Mouse (Mus musculus) stomach, embryonic 14.5 days (tissue): ENCODE measurements around the gene Ptprh. TPM values are rescaled to one million over a fixed set of nuclear protein-coding genes. Genes with fewer than 3 reads are reported as not detected.
A peak's percentile ranks its signal among the peaks of the same experiment; 100 is the strongest.

Experiments
- ATAC-seq: fragments of 200-750 bp; cut with Nextera tagmentation; 2 replicates; pipeline ENCODE4 v1.8.0; 2017; ENCODE audit warnings: low read depth, moderate TSS enrichment; ENCODE audit not compliant: insufficient number of reproducible peaks, insufficient read depth, low FRiP score
- H3K27ac ChIP-seq: fragments of 300-500 bp; sonication (generic); 2 replicates; pipeline ENCODE4 v1.5.1; 2014; ENCODE audit warnings: mild to moderate bottlenecking, low read length, moderate library complexity, mixed read lengths
- H3K27me3 ChIP-seq: fragments of 300-500 bp; sonication (generic); 2 replicates; pipeline ENCODE4 v1.6.1; 2014; ENCODE audit warnings: low read length, control low read depth, mixed read lengths; ENCODE audit not compliant: control insufficient read depth, insufficient read depth
- H3K36me3 ChIP-seq: fragments of 300-500 bp; sonication (generic); 2 replicates; pipeline ENCODE4 v1.6.1; 2014; ENCODE audit warnings: mild to moderate bottlenecking, control low read depth, low read length, moderate library complexity, mixed read lengths; ENCODE audit not compliant: control insufficient read depth, insufficient read depth
- H3K4me1 ChIP-seq: fragments of 300-500 bp; sonication (generic); 2 replicates; pipeline ENCODE4 v1.6.1; 2014; ENCODE audit warnings: low read length, control low read depth, mixed read lengths; ENCODE audit not compliant: control insufficient read depth, insufficient read depth
- H3K4me2 ChIP-seq: fragments of 300-500 bp; sonication (generic); replicated peaks from 2 replicates; pipeline ENCODE4 v1.6.1; 2014; ENCODE audit warnings: low read depth, low read length, control low read depth
- H3K4me3 ChIP-seq: fragments of 300-500 bp; sonication (generic); 2 replicates; pipeline ENCODE4 v1.5.1; 2014; ENCODE audit warnings: low read depth, low read length, control low read depth
- H3K9ac ChIP-seq: fragments of 300-500 bp; sonication (generic); replicated peaks from 2 replicates; pipeline ENCODE4 v1.6.1; 2014; ENCODE audit warnings: low read depth, mild to moderate bottlenecking, control low read depth, low read length, moderate library complexity, mixed read lengths
- H3K9me3 ChIP-seq: fragments of 300-500 bp; sonication (generic); 2 replicates; pipeline ENCODE4 v1.6.1; 2016; ENCODE audit warnings: low read depth, low read length, control low read depth; ENCODE audit not compliant: control insufficient read depth
- WGBS: fragments of 180-500 bp; shearing (Covaris S2); extraction: QIAGEN DNeasy Blood & Tissue Kit; methylation state at CpG from one replicate; pipeline ENCODE4 v1.1.7; 2014; 5-methylcytosine and 5-hydroxymethylcytosine counted together
- polyA plus RNA-seq: library from polyadenylated mRNA; unstranded; fragments of >200 nt; fragmentation: Nextera tagmentation; extraction: Ambion mirVana; gene quantifications from 2 replicates; pipeline ENCODE4 v1.2.1, GENCODE M21; 2014

Gene Ptprh
- polyA plus RNA-seq, 1 experiment from 2014 or later: not detected

- Histone ChIP-seq H3K4me1 (peaks cover 9% of the 10 kb centered on the region), H3K36me3 (no peaks in the 10 kb centered on the region), H3K9me3 (no peaks in the 10 kb centered on the region), H3K27me3 (no peaks in the 10 kb centered on the region), H3K4me2 (no peak overlapping the region), H3K4me3 (no peak overlapping the region), H3K27ac (no peak overlapping the region), H3K9ac (no peak overlapping the region)
- no peak for ATAC-seq
- WGBS: 62% methylated on average over 11 of the region's 11 CpGs
These were observed 99.0 kb downstream of the Ptprh start for GRCm38 (mm10) chr7:4504646-4505435.

- H3K36me3 ChIP-seq: no peaks in the 10 kb centered on the region
- no peak overlapping the region for H3K4me3 ChIP-seq
- H3K27me3 ChIP-seq: no peaks in the 10 kb centered on the region
- no peak overlapping the region for H3K9ac ChIP-seq
- 76% methylated on average over 5 of the region's 5 CpGs for WGBS
- no peak overlapping the region for H3K4me2 ChIP-seq
- peaks cover 15% of the 10 kb centered on the region for H3K4me1 ChIP-seq
- no peaks in the 10 kb centered on the region for H3K9me3 ChIP-seq
- no peak for ATAC-seq
- no peak overlapping the region for H3K27ac ChIP-seq
These were observed 100.0 kb downstream of the Ptprh start for GRCm38 (mm10) chr7:4503858-4504257.

GRCm38 (mm10) chr7:4503100-4503499 is 100.7 kb downstream of the Ptprh start:
- ATAC-seq: no peak
- Histone ChIP-seq H3K27me3 (no peaks in the 10 kb centered on the region), H3K36me3 (no peaks in the 10 kb centered on the region), H3K27ac (peak overlapping the region; percentile 16; the same call in 1 of the 2 replicates), H3K4me3 (no peak overlapping the region), H3K9me3 (no peaks in the 10 kb centered on the region), H3K4me2 (no peak overlapping the region), H3K9ac (no peak overlapping the region), H3K4me1 (peaks cover 23% of the 10 kb centered on the region)
- WGBS: 80% methylated on average over 4 of the region's 4 CpGs

DNA sequence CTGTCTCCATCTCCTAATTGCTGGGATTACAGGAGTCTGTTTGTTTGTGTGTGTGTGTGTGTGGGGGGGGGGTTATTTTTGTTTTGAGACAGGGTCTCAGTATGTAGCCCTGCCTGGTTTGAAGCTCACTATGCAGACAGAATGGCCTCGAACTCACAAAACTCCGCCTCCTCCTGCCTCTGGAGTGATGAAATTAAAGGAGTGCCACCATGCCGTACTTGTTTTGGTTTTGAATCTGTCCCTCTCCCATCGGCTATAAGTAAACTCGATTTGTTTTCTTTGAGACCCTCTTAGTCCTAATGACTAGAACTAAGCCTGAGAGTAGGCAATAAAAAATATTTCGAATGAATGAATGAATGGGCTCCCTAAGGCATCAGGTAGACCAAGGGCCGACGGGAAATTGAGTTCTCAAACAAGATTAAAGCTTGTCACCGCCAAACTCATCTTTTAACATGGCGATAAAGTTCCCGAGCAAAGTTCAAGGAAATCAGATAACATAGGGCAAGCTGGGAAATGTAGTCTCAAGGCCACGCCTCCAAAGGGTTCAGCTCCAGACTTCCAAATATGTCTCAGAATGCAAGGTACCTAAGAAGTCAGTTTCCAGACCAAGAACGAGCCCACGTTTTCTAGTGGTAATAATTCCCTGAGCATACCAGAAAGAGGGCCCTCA is 101.3 kb downstream of the Ptprh start:
- Histone ChIP-seq H3K9me3 (no peaks in the 10 kb centered on the region), H3K4me1 (peaks cover 25% of the 10 kb centered on the region), H3K4me2 (peak overlapping the region; percentile 61), H3K36me3 (no peaks in the 10 kb centered on the region), H3K27me3 (no peaks in the 10 kb centered on the region), H3K9ac (peak overlapping the region; percentile 95; the same call in 1 of the 2 replicates), H3K27ac (peak overlapping the region; percentile 93), H3K4me3 (peak overlapping the region; percentile 91)
- WGBS: 9% methylated on average over 14 of the region's 14 CpGs
- ATAC-seq: no peak; the same call in 1 of the 2 replicates

GRCm38 (mm10) chr7:4501558-4502397 is 102.1 kb downstream of the Ptprh start, which contains the start of gene Ppp1r12c:
TSS of gene Ppp1r12c (minus strand) at chr7:4501680.
- Histone ChIP-seq H3K4me1 (peaks cover 25% of the 10 kb centered on the region), H3K9ac (peak within 1 kb of the TSS; percentile 95), H3K27me3 (no peaks in the 10 kb centered on the region), H3K9me3 (no peaks in the 10 kb centered on the region), H3K27ac (peak within 1 kb of the TSS; percentile 93), H3K4me2 (peak within 1 kb of the TSS; percentile 61), H3K36me3 (peaks cover 2% of the 10 kb centered on the region; the same call in 1 of the 2 replicates), H3K4me3 (peak within 1 kb of the TSS; percentile 91)
- peak; percentile 94 for ATAC-seq
- WGBS: 1% methylated on average over 61 of the region's 62 CpGs

DNA sequence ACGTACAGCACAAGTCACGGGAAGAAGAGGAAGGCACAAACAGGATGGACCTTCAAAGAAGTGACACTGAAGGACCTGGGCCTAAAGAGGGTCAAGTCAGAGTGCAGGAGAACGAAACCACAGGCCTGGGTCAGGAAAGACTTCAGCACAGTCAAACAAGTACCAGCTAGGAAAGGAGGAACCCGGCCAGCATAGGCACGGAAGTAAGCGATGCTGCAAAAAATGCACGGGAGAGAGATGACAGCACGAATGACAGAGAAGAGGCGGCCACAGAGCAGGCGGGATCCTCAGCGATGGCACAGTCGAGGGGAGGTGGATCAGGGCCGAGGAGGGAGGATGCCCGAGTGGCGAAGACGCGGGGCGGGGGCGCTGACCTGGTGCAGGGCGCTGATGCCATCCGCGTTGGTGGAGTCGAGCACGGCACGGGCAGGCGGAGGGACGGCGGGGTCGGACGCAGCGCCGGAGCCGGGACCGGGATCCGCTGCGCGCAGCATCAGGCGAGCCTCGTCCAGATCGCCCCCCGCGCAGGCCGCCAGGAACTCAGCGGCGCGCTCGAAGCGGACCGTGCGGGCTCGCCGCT is 102.9 kb downstream of the Ptprh start:
- Histone ChIP-seq H3K27me3 (no peaks in the 10 kb centered on the region), H3K27ac (peak overlapping the region; percentile 93), H3K9ac (peak overlapping the region; percentile 95), H3K36me3 (peaks cover 10% of the 10 kb centered on the region; the same call in 1 of the 2 replicates), H3K4me1 (peaks cover 25% of the 10 kb centered on the region), H3K9me3 (no peaks in the 10 kb centered on the region), H3K4me3 (peak overlapping the region; percentile 91), H3K4me2 (peak overlapping the region; percentile 61)
- peak; percentile 20 for ATAC-seq
- under 1% methylated on average over 33 of the region's 52 CpGs for WGBS

DNA sequence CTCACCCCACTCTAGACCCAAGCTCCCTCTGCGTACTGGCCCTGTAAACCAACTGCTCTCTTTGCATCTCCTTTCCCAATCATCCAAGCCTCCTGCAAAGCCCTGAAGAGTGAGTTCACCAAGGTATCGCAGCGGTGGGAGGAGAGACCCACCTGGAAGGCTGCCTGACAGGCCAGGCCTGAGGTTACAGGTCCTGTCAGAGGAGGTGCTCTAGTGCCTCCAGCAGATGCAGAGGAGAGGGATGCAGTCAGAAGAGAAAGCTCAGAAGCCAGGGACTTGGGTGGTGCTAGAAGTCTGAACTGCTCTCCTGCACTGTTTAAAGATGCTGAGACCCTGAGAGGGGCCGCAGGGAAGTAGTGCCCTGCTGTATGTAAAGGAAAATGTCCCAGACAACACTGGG is 104.8 kb downstream of the Ptprh start:
- no peaks in the 10 kb centered on the region for H3K9me3 ChIP-seq
- peaks cover 25% of the 10 kb centered on the region for H3K4me1 ChIP-seq
- H3K27ac ChIP-seq: peak overlapping the region; percentile 63
- H3K9ac ChIP-seq: no peak overlapping the region; the same call in 1 of the 2 replicates
- H3K36me3 ChIP-seq: peaks cover 16% of the 10 kb centered on the region
- peak overlapping the region; percentile 11; the same call in 1 of the 2 replicates for H3K4me3 ChIP-seq
- WGBS: 85% methylated on average over 4 of the region's 4 CpGs
- no peaks in the 10 kb centered on the region for H3K27me3 ChIP-seq
- H3K4me2 ChIP-seq: peak overlapping the region; percentile 61
- no peak for ATAC-seq
